Mouse (Mus musculus): Measurements from ENCODE around the gene Tulp2. TPM values are rescaled to one million over a fixed set of nuclear protein-coding genes. Genes with fewer than 3 reads are reported as not detected.
"Not testable (repeated sequence)": the region's sequence is repeated elsewhere in the genome, so short reads cannot be mapped to it uniquely, and the experiment has no call there.

The Tulp2 gene
- polyA plus RNA-seq, 1 experiment from 2014 or later = 1.1 TPM

DNA sequence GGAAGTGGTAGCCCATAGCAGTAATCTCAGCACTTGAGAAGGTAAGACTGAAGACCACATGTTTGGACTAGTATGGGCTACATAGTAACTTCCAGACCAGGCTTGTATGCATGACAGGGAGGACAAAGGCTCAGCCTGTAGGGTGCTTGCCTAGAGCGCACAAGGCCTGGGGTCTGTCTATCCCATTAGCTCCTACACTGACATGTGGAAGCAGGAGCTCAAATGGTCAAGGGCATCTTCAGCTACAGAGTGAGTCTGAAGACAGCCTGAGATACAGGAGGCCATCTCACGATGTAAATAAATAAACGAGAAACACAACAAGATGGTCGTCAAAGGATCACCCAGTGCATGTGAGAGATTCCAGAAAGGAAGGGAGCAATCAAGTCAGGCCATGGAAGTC, 19.4 kb upstream of the Tulp2 start:
- Histone ChIP-seq H3K4me2 (ENCODE audit: low read depth, severe bottlenecking) (no peak overlapping the region), H3K4me3 (ENCODE audit: low read depth, low read length) (no peak overlapping the region), H3K9me3 (ENCODE audit: control insufficient read depth, low read length) (no peaks in the 10 kb centered on the region), H3K27ac (replicated peaks; ENCODE audit: low read depth, low read length) (no peak overlapping the region), H3K4me1 (ENCODE audit: control insufficient read depth, insufficient read depth, low read length) (peaks cover 28% of the 10 kb centered on the region), H3K9ac (ENCODE audit: low read length) (no peak overlapping the region), H3K27me3 (ENCODE audit: control insufficient read depth, insufficient read depth, low read length) (no peaks in the 10 kb centered on the region), H3K36me3 (ENCODE audit: control insufficient read depth, insufficient read depth, low read length) (peaks cover 16% of the 10 kb centered on the region)
- ATAC-seq (ENCODE audit: insufficient number of reproducible peaks, low FRiP score, low TSS enrichment, low read depth) (no peak), DNase-seq (ENCODE audit: low spot score) (no peak)
- WGBS = 86% methylated on average over 4 of the region's 4 CpGs

DNA sequence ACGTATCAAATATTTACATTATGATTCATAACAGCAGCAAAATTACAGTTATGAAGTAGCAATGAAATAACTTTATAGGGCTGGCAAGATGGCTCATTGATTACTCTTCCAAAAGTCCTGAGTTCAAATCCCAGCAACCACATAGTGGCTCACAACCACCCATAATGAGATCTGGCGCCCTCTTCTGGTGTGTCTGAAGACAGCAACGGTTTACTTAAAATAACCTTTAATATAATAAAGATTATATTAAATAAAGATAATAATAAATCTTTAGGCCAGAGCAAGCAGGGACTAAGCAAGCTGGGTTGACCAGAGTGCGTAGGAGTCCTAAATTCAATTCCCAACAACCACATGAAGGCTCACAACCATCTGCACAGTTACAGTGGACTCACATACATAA, 18.8 kb upstream of the Tulp2 start:
- WGBS = 86% methylated on average over 4 of the region's 4 CpGs
- not testable (repeated sequence) for H3K9ac ChIP-seq (ENCODE audit: low read length); H3K4me2 ChIP-seq (ENCODE audit: low read depth, severe bottlenecking); H3K27me3 ChIP-seq (ENCODE audit: control insufficient read depth, insufficient read depth, low read length); ATAC-seq (ENCODE audit: insufficient number of reproducible peaks, low FRiP score, low TSS enrichment, low read depth); H3K27ac ChIP-seq (replicated peaks; ENCODE audit: low read depth, low read length); H3K4me3 ChIP-seq (ENCODE audit: low read depth, low read length); DNase-seq (ENCODE audit: low spot score); H3K9me3 ChIP-seq (ENCODE audit: control insufficient read depth, low read length)
- Histone ChIP-seq H3K36me3 (ENCODE audit: control insufficient read depth, insufficient read depth, low read length) (peaks cover 10% of the 10 kb centered on the region), H3K4me1 (ENCODE audit: control insufficient read depth, insufficient read depth, low read length) (peaks cover 22% of the 10 kb centered on the region)

DNA sequence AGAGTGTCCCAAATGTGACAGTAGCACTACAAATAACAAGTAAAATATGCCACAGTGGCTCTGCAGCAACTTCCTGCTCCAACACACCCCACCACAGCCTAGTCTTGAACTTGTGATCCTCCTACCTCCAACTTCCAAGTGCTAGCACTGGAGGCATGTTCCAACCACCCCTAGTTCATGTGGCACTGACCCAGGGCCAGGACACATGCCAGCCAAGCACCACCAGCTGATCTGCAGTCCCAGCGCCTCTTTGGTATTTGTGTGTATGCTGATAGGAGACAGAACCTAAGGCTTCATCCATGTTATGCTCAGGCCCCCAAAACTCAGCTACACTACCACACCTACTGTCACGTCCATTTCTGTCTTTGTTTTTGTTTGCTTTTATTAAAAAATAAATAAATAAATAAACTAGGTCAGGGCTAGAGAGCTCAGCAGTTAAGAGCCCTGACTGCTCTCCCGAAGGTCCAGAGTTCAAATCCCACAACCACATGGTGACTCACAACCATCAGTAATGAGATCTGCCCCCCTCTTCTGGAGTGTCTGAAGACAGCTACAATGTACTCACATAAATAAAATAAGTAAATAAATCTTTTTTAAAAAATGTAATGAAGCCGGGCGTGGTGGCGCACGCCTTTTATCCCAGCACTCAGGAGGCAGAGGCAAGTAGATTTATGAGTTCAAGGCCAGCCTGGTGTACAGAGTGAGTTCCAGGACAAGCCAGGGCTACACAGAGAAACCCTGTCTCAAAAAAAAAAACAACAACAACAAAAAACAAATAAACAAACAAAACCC, 17.5 kb upstream of the Tulp2 start:
- no peak for ATAC-seq (ENCODE audit: insufficient number of reproducible peaks, low FRiP score, low TSS enrichment, low read depth)
- Histone ChIP-seq H3K36me3 (ENCODE audit: control insufficient read depth, insufficient read depth, low read length) (peaks cover 10% of the 10 kb centered on the region), H3K4me2 (ENCODE audit: low read depth, severe bottlenecking) (no peak overlapping the region), H3K9me3 (ENCODE audit: control insufficient read depth, low read length) (no peaks in the 10 kb centered on the region), H3K9ac (ENCODE audit: low read length) (no peak overlapping the region), H3K27ac (replicated peaks; ENCODE audit: low read depth, low read length) (no peak overlapping the region), H3K27me3 (ENCODE audit: control insufficient read depth, insufficient read depth, low read length) (no peaks in the 10 kb centered on the region), H3K4me3 (ENCODE audit: low read depth, low read length) (no peak overlapping the region), H3K4me1 (ENCODE audit: control insufficient read depth, insufficient read depth, low read length) (peaks cover 17% of the 10 kb centered on the region)
- DNase-seq (ENCODE audit: low spot score) = no peak
- WGBS = 93% methylated on average over 7 of the region's 7 CpGs

DNA sequence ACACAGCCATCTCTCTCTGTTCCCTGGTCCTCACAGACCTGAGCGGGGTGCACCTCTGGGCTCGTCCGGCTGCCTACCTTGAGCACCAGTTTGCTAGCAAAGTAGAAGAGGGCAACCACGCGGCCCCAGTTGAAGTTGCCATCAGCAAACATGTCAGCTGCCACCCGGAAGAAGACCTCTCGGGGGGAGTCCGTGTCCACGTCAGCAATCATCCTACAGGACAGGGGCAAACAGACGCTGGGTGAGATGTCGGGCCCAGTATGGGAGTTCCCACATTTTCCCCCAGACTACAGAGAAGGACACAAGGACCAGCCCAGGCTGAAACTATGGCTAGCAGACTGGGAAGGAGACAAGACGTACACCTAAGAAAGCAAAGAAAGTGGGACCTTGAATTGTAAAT, 16.6 kb upstream of the Tulp2 start:
- no peaks in the 10 kb centered on the region for H3K9me3 ChIP-seq (ENCODE audit: control insufficient read depth, low read length)
- ATAC-seq (ENCODE audit: insufficient number of reproducible peaks, low FRiP score, low TSS enrichment, low read depth) (no peak), DNase-seq (ENCODE audit: low spot score) (no peak)
- H3K27ac ChIP-seq (replicated peaks; ENCODE audit: low read depth, low read length) = no peak overlapping the region
- WGBS = 96% methylated on average over 12 of the region's 12 CpGs
- H3K4me2 ChIP-seq (ENCODE audit: low read depth, severe bottlenecking) = no peak overlapping the region
- H3K36me3 ChIP-seq (ENCODE audit: control insufficient read depth, insufficient read depth, low read length) = peaks cover 10% of the 10 kb centered on the region
- H3K4me3 ChIP-seq (ENCODE audit: low read depth, low read length) = peak overlapping the region; percentile 90; the same call in 1 of the 2 replicates
- H3K27me3 ChIP-seq (ENCODE audit: control insufficient read depth, insufficient read depth, low read length) = no peaks in the 10 kb centered on the region
- no peak overlapping the region for H3K9ac ChIP-seq (ENCODE audit: low read length)
- H3K4me1 ChIP-seq (ENCODE audit: control insufficient read depth, insufficient read depth, low read length) = peaks cover 17% of the 10 kb centered on the region

DNA sequence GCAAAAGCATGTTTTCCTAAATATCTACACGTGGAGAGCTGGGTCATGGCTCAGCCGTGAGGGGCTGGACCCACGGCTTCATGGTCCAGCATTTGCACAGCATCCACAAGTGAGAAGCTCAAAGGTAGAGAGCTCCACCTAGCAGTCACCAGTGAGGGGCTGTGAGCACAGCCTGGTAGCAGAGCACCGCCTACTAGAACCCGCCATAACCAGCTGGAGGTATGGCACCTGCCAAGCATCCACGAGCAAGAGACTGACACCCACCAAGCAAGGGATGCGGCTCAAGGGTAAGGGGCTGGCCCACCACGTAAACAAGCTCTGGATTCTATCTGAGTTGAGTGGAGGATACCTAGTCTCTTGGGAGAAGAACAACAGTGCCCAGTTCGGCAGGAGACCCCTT, 16.1 kb upstream of the Tulp2 start:
- Histone ChIP-seq H3K9me3 (ENCODE audit: control insufficient read depth, low read length) (no peaks in the 10 kb centered on the region), H3K4me3 (ENCODE audit: low read depth, low read length) (peak overlapping the region; percentile 90), H3K27me3 (ENCODE audit: control insufficient read depth, insufficient read depth, low read length) (no peaks in the 10 kb centered on the region), H3K4me1 (ENCODE audit: control insufficient read depth, insufficient read depth, low read length) (peaks cover 17% of the 10 kb centered on the region), H3K27ac (replicated peaks; ENCODE audit: low read depth, low read length) (no peak overlapping the region), H3K36me3 (ENCODE audit: control insufficient read depth, insufficient read depth, low read length) (peaks cover 10% of the 10 kb centered on the region), H3K9ac (ENCODE audit: low read length) (peak overlapping the region; percentile 83), H3K4me2 (ENCODE audit: low read depth, severe bottlenecking) (peak overlapping the region; percentile 94)
- WGBS = 84% methylated on average over 9 of the region's 9 CpGs
- no peak for DNase-seq (ENCODE audit: low spot score)
- no peak for ATAC-seq (ENCODE audit: insufficient number of reproducible peaks, low FRiP score, low TSS enrichment, low read depth)

DNA sequence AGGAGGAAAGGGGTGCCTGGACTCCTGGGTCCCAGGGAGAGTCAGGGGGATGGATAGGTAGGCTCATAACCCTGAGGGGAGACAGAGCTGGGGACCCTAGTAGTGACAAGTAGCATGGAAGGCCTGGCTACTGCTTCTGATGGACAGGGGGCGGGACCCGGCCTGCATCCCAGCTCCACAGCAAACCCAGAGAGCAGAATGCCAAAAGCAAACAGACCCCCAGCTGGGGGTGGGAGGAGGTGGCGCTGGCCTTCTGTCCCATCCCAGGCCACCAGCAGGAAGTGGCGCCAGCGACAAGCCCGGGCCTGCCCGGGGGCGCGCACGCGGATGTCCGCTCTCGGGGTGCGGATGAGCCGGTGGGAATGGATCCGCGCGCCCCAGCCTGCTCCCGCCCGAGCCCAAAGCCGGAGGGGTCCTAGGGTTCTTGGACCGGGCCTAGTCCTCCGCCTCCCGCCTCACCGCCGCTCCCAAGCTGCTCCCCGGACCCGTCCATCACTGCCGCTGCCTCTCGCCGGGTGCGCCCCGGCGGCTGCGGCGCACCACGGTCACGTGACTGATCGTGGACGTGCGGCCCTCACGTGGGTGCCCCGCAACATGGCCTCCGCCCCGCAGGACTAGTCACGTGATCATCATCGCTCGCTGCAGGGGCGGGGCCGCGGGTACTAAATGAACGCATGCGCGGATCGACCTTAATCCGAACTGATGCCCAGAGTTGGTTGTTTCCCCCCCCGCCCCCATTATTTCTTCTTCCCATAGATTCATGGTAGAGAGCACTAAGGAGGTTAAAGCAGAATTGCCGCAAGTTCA, 15.2 kb upstream of the Tulp2 start, which contains the start of gene Bax:
Bax (minus strand) TSS at position 616 of the 807 bp plus-strand sequence.
- Histone ChIP-seq H3K4me2 (ENCODE audit: low read depth, severe bottlenecking) (peak within 1 kb of the TSS; percentile 94), H3K4me3 (ENCODE audit: low read depth, low read length) (peak within 1 kb of the TSS; percentile 90), H3K27me3 (ENCODE audit: control insufficient read depth, insufficient read depth, low read length) (no peaks in the 10 kb centered on the region), H3K9ac (ENCODE audit: low read length) (peak within 1 kb of the TSS; percentile 83), H3K9me3 (ENCODE audit: control insufficient read depth, low read length) (no peaks in the 10 kb centered on the region), H3K27ac (replicated peaks; ENCODE audit: low read depth, low read length) (0 out of 2 replicates have a peak within 1 kb of the TSS, but pooled peaks have one; percentile 26), H3K4me1 (ENCODE audit: control insufficient read depth, insufficient read depth, low read length) (peaks cover 14% of the 10 kb centered on the region), H3K36me3 (ENCODE audit: control insufficient read depth, insufficient read depth, low read length) (peaks cover 10% of the 10 kb centered on the region)
- peak; percentile 97 for DNase-seq (ENCODE audit: low spot score)
- ATAC-seq (ENCODE audit: insufficient number of reproducible peaks, low FRiP score, low TSS enrichment, low read depth) = peak; percentile 77
- under 1% methylated on average over 56 of the region's 58 CpGs for WGBS

DNA sequence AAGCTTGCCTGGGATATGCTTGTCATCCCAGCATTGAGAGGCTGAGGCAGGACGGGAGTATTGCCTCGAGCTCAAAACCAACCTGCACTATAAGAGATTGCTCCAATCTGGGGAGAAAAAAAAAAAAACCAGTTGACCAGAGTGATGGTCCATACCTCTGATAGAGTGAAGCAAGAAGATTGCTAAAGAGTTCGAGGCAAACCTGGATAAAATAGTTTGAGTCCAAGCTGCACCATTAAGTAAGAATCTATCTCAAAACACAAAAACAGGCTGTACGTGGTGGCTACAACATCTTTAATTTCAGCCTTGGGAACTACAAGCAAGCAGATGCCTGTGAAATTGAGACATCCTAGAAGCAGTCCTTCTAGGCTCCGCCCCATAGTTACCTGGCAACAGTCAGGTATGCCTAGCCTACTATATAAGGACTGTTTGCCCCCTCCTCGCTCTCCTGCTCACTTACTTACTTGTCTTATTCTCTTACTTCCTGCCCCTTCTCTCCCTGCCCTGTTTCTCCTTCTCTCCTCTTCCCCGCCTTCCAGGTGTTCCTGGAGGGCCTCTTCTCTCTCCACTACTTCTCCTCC, 14.5 kb upstream of the Tulp2 start:
- Histone ChIP-seq H3K9ac (ENCODE audit: low read length) (peak overlapping the region; percentile 83; the same call in 1 of the 2 replicates), H3K27ac (replicated peaks; ENCODE audit: low read depth, low read length) (no peak overlapping the region), H3K4me1 (ENCODE audit: control insufficient read depth, insufficient read depth, low read length) (peaks cover 12% of the 10 kb centered on the region), H3K9me3 (ENCODE audit: control insufficient read depth, low read length) (no peaks in the 10 kb centered on the region), H3K36me3 (ENCODE audit: control insufficient read depth, insufficient read depth, low read length) (peaks cover 10% of the 10 kb centered on the region), H3K4me2 (ENCODE audit: low read depth, severe bottlenecking) (peak overlapping the region; percentile 94), H3K4me3 (ENCODE audit: low read depth, low read length) (peak overlapping the region; percentile 90), H3K27me3 (ENCODE audit: control insufficient read depth, insufficient read depth, low read length) (no peaks in the 10 kb centered on the region)
- DNase-seq (ENCODE audit: low spot score) = no peak
- ATAC-seq (ENCODE audit: insufficient number of reproducible peaks, low FRiP score, low TSS enrichment, low read depth) = no peak; the same call in 1 of the 2 replicates
- WGBS = 34% methylated on average over 7 of the region's 7 CpGs

DNA sequence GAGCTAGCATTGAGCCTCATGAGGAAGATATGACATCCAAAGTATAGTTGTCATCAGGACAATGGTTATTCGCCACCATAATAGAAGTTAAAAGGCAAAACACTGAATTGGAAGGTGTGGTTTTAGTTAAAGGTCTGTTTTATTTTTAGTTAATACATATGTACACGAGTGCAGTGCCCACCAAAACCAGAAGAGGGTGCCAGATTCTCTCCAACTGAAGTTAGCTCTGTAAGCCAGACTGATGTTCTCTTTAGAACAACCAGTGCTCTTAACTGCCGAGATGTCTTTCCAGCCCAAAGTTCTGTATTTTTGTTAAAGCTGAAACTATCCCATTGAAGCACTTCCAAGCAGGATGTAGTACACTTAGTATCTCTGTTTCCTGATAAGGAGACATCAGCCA, 10.8 kb upstream of the Tulp2 start:
- 9% methylated on average over 3 of the region's 3 CpGs for WGBS
- Histone ChIP-seq H3K4me2 (ENCODE audit: low read depth, severe bottlenecking) (no peak overlapping the region), H3K27ac (replicated peaks; ENCODE audit: low read depth, low read length) (no peak overlapping the region), H3K4me1 (ENCODE audit: control insufficient read depth, insufficient read depth, low read length) (peaks cover 7% of the 10 kb centered on the region), H3K9ac (ENCODE audit: low read length) (no peak overlapping the region), H3K9me3 (ENCODE audit: control insufficient read depth, low read length) (no peaks in the 10 kb centered on the region), H3K36me3 (ENCODE audit: control insufficient read depth, insufficient read depth, low read length) (no peaks in the 10 kb centered on the region), H3K27me3 (ENCODE audit: control insufficient read depth, insufficient read depth, low read length) (no peaks in the 10 kb centered on the region), H3K4me3 (ENCODE audit: low read depth, low read length) (no peak overlapping the region)
- ATAC-seq (ENCODE audit: insufficient number of reproducible peaks, low FRiP score, low TSS enrichment, low read depth) (no peak), DNase-seq (ENCODE audit: low spot score) (peak; percentile 80)
